Mouse (Mus musculus) adrenal gland, adult 18-20 months (tissue): ENCODE measurements at regions not wholly inside any gene's neighbourhood (a gene's known extent, or its start where the extent isn't known, plus 50 kb on each side); places are given as distances from the start of the nearest gene placed in this dataset.
"Not testable (repeated sequence)": the region's sequence is repeated elsewhere in the genome, so short reads cannot be mapped to it uniquely, and the experiment has no call there.

ENCODE experiments used
- DNase-seq, 2 experiments: peaks; one replicate each; pipeline ENCODE4 v3.0.0; 2021 to 2022; ENCODE audit warnings: low spot score in 2 of 2

DNA sequence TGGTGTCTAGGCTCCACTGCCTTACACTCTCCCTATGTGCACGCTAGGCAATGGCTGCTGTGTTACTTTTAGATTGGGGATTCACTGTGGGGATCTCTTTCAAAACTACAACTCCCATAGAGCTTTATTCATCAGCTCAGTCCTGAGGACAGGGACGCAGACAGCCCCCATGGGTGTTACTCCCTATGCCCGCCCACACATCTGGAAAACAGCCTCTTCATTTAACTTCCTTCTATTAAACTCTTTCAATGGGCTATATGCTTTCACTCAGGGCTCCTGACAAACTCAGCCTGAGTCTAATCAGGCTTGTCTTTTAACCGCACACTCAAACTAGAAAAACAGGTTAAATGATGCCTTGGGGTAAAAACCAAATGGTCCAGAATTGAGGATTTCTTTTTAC, 95.3 kb upstream of the Mdm1 start:
- no peak for DNase-seq

DNA sequence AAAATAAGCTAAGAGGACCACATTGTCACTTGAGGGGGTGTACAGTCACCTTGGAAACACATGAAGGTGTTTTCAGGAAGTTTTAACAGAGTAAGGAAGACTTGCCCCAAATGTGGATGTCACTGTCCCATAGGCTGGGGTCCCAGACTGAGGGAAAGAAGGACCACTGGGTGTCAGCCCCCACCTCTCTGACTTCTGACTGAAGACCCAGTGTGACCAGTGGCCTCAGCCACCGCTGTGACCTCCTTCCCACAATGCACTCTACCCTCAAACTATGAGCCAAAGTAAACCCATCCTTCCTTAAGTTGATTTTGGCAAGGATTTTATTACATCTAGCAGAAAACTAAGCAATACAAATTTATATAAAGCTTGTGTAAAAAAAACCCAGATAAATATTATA, 94.8 kb upstream of the Mdm1 start:
- no peak for DNase-seq

DNA sequence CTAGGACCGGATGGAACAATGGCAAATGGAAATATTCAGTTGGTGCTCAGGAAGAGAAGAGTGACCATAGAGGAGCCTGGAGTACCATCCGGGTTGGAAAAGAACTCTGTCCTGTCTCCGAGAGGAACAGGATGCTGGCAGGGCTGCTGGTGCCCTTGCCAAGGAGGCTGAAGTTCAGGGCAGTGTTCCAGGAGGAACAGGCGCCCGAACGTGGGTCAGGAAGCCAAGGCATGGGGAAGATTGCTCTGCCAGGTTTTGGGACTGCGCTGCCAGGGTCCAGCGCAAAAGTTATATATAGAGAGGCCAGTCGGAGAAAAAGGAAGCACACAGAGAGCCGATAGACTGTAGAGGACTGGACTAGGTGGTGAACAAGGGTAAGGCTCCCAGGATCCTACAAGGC, 92.3 kb upstream of the Mdm1 start:
- DNase-seq: peak; percentile 58 to 67

GRCm38 (mm10) chr10:118050152-118050641, 91.4 kb upstream of the Mdm1 start:
- no peak for DNase-seq

DNA sequence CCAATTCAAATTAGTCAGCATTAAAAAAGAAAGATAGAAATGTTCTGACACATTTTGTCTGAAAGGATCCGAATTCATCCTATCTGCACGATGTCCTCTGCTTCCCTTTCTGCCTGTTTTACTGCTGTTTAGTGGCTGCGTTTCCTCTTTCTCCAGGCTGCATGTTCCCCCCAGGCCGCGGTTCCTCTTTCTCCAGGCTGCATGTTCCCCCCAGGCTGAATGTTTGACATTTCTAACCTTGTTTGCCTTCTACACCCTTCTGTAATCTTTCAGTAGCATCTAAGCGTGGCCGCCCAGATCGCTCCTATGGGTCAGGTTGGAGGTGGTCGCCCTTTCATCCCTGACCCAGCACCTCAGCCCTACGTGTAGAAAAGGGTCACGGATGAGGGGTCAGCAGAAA, 89.6 kb upstream of the Mdm1 start:
- DNase-seq: no peak

DNA sequence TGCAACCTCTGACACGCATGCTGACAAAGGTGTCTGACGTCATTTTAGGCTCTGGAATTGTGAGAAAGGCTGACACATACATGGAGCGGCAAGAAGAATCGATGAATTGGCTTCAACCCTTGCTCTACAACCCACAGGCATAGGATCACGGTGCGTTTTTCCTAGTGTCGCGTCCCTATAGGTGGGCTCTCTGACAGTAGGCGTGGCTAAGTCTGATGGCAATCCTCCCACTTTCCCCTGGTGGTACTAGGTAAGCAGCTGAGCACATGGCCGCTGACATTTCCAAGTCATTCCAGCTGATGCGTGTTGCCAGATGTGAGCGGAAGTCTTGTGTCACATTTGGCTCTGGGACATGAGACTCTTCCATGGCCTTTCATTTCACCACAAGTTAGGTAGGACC, 89.1 kb upstream of the Mdm1 start:
- DNase-seq: no peak

GRCm38 (mm10) chr10:118053037-118053436, 88.6 kb upstream of the Mdm1 start:
- DNase-seq: no peak

GRCm38 (mm10) chr10:118056789-118057271, 84.8 kb upstream of the Mdm1 start:
- no peak for DNase-seq

- DNase-seq: no peak
Measured at GRCm38 (mm10) chr10:118057516-118057915, 84.1 kb upstream of the Mdm1 start.

- no peak for DNase-seq
Measured at GRCm38 (mm10) chr10:118064816-118065216, 76.8 kb upstream of the Mdm1 start.

GRCm38 (mm10) chr10:118076341-118076740, 65.3 kb upstream of the Mdm1 start:
- not testable (repeated sequence) for DNase-seq

GRCm38 (mm10) chr10:118081636-118082166, 59.9 kb upstream of the Mdm1 start:
- no peak for DNase-seq

DNA sequence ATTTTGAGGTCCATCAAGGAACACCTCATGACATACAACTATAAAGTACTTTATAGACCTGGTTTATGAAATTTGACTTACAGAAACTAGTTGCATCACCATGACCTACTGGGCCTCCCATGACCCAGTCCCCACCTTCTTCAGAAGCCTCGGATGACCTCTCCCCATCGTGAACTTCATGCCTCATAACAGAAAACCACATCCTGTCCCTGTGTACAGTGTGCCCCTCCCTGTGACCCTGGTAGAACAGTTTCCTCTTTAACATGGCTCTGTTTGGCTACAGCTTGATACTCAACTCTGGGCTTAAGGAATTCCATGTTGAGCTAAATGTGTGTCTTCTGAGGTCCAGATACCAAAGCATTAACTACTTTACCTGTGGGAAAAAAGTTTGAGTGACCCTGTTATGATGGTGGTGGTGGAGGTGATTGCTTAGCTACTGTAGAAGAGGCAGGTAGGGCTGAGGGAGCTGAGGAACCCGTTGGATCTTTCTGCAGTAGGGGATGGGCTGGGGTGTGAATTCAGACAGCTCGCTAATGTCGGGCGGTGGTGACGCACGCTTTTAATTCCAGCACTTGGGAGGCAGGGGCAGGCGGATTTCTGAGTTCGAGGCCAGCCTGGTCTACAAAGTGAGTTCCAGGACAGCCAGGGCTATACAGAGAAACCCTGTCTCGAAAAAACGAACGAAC, 58.4 kb upstream of the Mdm1 start:
- peak in 1 of 2 experiments; percentile 14 for DNase-seq

- DNase-seq: peak in 1 of 2 experiments; percentile 9
Measured at GRCm38 (mm10) chr10:118083721-118084075, 57.9 kb upstream of the Mdm1 start.

GRCm38 (mm10) chr10:118085046-118085983, 56.3 kb upstream of the Mdm1 start:
- DNase-seq: peak in 1 of 2 experiments; percentile 7

- peak in 1 of 2 experiments; percentile 12 for DNase-seq
Measured at GRCm38 (mm10) chr10:118087570-118088340, 53.9 kb upstream of the Mdm1 start.

DNA sequence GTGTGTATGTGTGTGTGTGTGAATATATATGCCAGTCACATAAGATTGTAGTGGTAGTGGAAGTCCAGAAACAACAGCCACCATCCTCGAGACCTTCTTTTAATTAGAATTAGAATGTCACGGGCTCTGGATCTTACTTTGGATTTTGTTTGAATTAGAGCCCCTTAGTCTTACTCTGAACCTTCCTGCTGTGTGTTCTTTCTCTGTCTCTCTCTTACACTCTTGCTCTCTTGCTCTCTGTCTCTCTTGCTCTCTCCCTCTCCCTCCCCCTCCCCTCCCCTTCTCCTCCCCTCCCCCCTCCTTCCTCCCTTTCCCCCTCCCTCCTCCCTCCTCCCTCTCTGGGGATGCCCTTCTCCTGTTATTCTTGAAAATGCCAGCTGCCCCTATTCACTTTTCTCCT, 53.1 kb upstream of the Mdm1 start:
- DNase-seq: no peak

DNA sequence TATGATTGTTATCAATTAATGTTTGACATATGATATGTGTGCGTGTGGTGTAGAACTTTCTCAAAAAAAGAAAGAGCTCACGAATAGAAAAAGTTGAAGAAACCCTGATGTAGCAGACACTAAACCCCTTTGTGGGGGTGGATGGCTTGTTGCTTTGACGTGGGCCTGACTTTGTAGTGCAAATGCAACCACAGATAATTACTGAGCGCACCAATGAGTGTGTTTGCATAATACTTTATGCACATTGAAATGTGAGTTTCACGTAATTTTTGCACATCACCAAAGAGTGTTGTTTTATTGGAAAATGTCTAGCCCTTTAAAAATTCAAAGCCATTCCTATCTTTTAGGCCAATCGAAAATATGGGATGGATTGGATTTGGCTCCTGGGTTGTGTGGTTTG, 51.7 kb upstream of the Mdm1 start:
- DNase-seq: no peak

DNA sequence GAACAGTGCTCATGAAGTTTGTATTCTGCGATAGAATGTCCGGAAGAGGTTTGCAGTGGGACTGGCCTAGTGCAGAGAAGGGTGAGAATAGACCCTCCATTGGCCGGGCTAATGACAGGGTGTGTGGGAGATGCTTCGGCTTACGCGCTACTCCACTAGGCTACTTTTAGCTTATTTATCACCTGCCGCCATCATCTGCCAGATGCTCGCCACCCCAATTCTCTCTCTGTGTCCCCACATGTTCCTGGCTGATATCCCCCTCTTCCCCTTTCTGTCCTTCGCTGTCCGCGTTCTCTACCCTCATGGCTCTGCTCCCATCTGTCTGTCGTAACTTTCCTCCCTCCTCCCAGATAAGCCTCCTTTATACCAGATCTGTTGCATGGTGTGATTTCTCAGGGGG, 50.1 kb upstream of the Mdm1 start:
- DNase-seq: no peak
